Mouse (Mus musculus): Measurements from ENCODE around the gene Immt. TPM values are rescaled to one million over a fixed set of nuclear protein-coding genes. Genes with fewer than 3 reads are reported as not detected.
"Not testable (repeated sequence)": the region's sequence is repeated elsewhere in the genome, so short reads cannot be mapped to it uniquely, and the experiment has no call there.

Immt gene
- polyA plus RNA-seq, 1 experiment from 2014 or later = 165 TPM

DNA sequence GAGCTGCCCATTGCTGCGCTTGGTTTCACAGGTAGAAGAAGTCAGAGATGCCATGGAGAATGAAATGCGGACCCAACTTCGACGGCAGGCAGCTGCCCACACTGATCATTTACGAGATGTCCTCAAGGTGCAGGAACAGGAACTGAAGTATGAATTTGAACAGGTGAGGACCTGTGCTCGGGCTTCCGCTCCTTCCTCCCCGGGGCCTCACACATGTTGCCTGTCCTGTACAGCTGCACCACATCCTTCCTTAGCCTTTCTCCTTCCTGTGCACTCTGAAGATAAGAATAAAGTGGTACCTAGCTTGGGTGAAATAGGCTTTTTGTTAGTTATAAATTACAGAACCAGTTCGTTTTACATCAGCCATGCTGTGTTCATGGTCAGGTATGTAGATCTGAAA, 40.3 kb downstream of the Immt start:
- H3K9ac ChIP-seq = no peak overlapping the region
- ATAC-seq (ENCODE audit: low FRiP score) = no peak
- WGBS = 97% methylated on average over 9 of the region's 9 CpGs

GRCm38 (mm10) chr6:71877965-71878760, 47.0 kb downstream of the Immt start:
- no peaks in the 10 kb centered on the region for H3K27me3 ChIP-seq
- no peak overlapping the region for H3K27ac ChIP-seq
- no peaks in the 10 kb centered on the region for H3K9me3 ChIP-seq
- H3K4me3 ChIP-seq = no peak overlapping the region
- no peak overlapping the region for H3K4me2 ChIP-seq
- H3K36me3 ChIP-seq = peaks cover 90% of the 10 kb centered on the region
- no peak for ATAC-seq (ENCODE audit: low FRiP score)
- no peak overlapping the region for H3K9ac ChIP-seq
- no peaks in the 10 kb centered on the region for H3K4me1 ChIP-seq (replicated peaks)
- WGBS = 94% methylated on average over 3 of the region's 3 CpGs

More for the DNA sequence above, 40.3 kb downstream of the Immt start:
- no peaks in the 10 kb centered on the region for H3K4me1 ChIP-seq (replicated peaks)
- H3K27me3 ChIP-seq = no peaks in the 10 kb centered on the region
- H3K27ac ChIP-seq = no peak overlapping the region
- H3K9me3 ChIP-seq = no peaks in the 10 kb centered on the region
- no peak overlapping the region for H3K4me3 ChIP-seq
- no peak overlapping the region for H3K4me2 ChIP-seq
- H3K36me3 ChIP-seq = peaks cover 88% of the 10 kb centered on the region

GRCm38 (mm10) chr6:71893263-71893662, 62.1 kb downstream of the Immt start:
- Histone ChIP-seq H3K4me2 (no peak overlapping the region), H3K4me3 (no peak overlapping the region), H3K27ac (no peak overlapping the region), H3K9me3 (no peaks in the 10 kb centered on the region), H3K9ac (no peak overlapping the region), H3K27me3 (no peaks in the 10 kb centered on the region), H3K4me1 (replicated peaks) (no peaks in the 10 kb centered on the region), H3K36me3 (peaks cover 95% of the 10 kb centered on the region)
- ATAC-seq (ENCODE audit: low FRiP score) = no peak
- WGBS = 93% methylated on average over 4 of the region's 4 CpGs

DNA sequence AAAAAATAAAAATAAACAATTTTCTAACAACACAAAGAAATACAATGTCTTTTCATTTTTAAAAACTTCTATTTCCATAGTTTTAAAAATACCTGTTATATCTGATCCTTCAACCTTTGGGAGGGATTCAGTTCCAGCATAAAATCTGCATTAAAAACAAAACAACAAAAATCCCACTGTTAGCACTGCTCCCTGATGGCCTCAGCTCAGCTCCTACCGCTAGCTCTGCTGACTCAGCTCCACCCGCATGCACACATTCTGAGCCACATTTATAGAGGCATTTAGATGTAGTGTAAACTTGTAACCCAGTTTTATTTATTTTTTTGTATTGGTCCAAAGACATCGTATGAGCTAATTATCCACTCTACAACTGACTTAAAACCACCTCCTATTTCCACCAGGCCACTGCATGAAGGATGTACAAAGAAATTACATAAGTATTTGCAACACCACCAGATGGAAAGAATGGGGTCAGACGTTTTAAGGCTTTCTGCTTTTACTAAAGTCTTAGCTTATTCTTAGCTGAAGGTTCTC, 76.6 kb downstream of the Immt start:
- H3K27ac ChIP-seq = no peak overlapping the region

DNA sequence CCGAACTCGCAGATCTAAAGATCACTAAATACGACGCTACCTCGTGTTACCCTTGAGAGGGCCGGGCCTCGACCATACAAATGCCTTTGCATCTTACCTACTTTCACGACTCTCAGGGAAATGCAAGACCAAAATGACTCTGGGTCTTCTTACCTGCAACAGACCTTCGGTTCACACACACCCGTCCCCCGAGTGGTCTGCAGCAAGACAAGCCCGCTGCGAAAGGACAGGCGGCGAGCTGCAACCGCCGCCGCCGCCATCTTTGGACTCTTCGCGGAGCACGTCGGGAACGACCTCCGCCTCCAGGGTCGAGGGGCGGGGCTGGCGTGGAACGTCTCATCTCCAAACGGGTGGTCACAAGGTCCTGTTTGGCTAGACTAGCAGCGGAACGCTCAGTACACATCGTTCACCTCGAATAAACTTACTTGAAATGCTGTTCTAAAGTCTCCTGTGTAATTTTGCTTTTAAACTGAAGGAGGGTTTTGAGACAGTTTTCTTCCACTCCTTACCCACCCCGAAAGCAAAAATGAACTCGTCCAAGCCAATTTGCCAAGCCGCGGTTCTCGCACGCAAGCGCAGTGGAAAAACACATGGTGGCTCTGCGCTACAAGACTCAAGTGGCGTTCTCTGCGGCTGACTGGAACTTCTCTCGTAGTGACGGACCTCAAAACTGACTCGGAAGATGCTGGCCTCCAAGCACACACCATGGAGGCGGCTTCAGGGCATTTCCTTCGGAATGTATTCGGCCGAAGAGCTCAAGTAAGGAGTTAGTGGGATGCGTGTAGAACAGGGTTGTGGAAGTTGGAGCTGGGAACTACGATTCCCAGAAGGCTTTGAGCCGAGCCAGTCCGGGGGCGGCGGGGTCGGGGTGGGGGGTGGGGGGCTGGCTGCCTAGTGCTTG, 77.6 kb downstream of the Immt start, which contains the start of the genes Ptcd3 and Polr1a:
TSS of gene Ptcd3 (minus strand) at position 270 of the 901 bp plus-strand sequence.
TSS of gene Polr1a (plus strand) at position 573 of the 901 bp plus-strand sequence.
- H3K27ac ChIP-seq = peak within 1 kb of the TSS; percentile 52; the same call in 1 of the 2 replicates
- WGBS = under 1% methylated on average over 58 of the region's 58 CpGs

More for the DNA sequence above, 76.6 kb downstream of the Immt start:
- Histone ChIP-seq H3K4me3 (peak overlapping the region; percentile 83), H3K27me3 (no peaks in the 10 kb centered on the region), H3K36me3 (peaks cover 26% of the 10 kb centered on the region), H3K4me2 (peak overlapping the region; percentile 87), H3K4me1 (replicated peaks) (peaks cover 26% of the 10 kb centered on the region), H3K9ac (peak overlapping the region; percentile 80), H3K9me3 (no peaks in the 10 kb centered on the region)
- no peak for ATAC-seq (ENCODE audit: low FRiP score)
- WGBS = 9% methylated on average over 4 of the region's 4 CpGs

GRCm38 (mm10) chr6:71909384-71909783, 78.3 kb downstream of the Immt start:
- Histone ChIP-seq H3K9ac (peak overlapping the region; percentile 80; the same call in 1 of the 2 replicates), H3K4me1 (replicated peaks) (peaks cover 26% of the 10 kb centered on the region), H3K36me3 (peaks cover 27% of the 10 kb centered on the region), H3K27me3 (no peaks in the 10 kb centered on the region), H3K4me3 (peak overlapping the region; percentile 83), H3K9me3 (no peaks in the 10 kb centered on the region), H3K4me2 (peak overlapping the region; percentile 87), H3K27ac (peak overlapping the region; percentile 52; the same call in 1 of the 2 replicates)
- 26% methylated on average over 10 of the region's 10 CpGs for WGBS
- peak; percentile 33; the same call in 1 of the 2 replicates for ATAC-seq (ENCODE audit: low FRiP score)

More for the DNA sequence above, 77.6 kb downstream of the Immt start, which contains the start of the genes Ptcd3 and Polr1a:
- H3K27me3 ChIP-seq = no peaks in the 10 kb centered on the region
- H3K9me3 ChIP-seq = no peaks in the 10 kb centered on the region
- H3K4me1 ChIP-seq (replicated peaks) = peaks cover 26% of the 10 kb centered on the region
- peak; percentile 95 for ATAC-seq (ENCODE audit: low FRiP score)
- peaks cover 28% of the 10 kb centered on the region for H3K36me3 ChIP-seq
- peak within 1 kb of the TSS; percentile 87 for H3K4me2 ChIP-seq
- H3K9ac ChIP-seq = peak within 1 kb of the TSS; percentile 80
- peak within 1 kb of the TSS; percentile 83 for H3K4me3 ChIP-seq

- H3K4me3 ChIP-seq = peak overlapping the region; percentile 83
- ATAC-seq (ENCODE audit: low FRiP score) = no peak
- H3K4me1 ChIP-seq (replicated peaks) = peaks cover 26% of the 10 kb centered on the region
- H3K9me3 ChIP-seq = no peaks in the 10 kb centered on the region
- H3K27me3 ChIP-seq = no peaks in the 10 kb centered on the region
- H3K9ac ChIP-seq = no peak overlapping the region
- WGBS = 83% methylated on average over 6 of the region's 6 CpGs
- peak overlapping the region; percentile 87 for H3K4me2 ChIP-seq
- no peak overlapping the region for H3K27ac ChIP-seq
- peaks cover 25% of the 10 kb centered on the region for H3K36me3 ChIP-seq
These were observed 78.7 kb downstream of the Immt start for GRCm38 (mm10) chr6:71909840-71910239.

DNA sequence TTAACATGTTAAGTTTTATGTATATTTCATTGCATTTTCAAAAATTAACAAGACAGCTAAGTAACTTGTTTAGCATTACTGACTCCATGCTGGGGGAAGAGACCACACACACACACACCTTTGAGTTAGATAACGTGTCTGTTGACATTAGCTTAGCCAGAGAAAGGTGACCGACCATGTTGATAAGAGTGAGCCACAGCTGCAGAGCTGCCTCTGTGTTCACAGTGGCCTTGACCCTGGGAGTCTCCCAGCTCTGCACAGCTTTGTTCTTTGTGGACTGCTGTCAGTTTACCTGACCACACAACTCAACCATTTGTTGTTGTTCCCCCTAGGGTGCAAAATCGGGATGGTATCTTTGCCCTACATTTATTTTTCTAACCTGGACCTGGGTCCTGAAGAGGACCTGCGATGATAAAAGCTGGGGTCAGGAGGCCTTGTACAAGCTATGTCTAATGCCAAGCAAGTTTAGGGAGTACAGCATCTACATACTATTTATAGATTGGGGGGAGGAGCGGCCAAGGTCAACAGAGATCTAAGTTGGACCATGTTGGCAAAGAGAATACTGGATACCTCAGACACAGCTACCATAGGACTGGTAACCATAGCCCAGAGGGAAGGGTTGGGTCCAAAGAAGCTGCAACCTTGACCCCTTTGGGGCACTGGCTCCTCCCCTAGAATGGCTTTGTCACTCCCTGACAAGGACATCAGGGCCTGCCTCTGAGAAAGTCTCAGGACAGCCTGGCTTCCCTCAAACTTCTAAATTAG, 80.7 kb downstream of the Immt start:
- 86% methylated on average over 5 of the region's 5 CpGs for WGBS
- no peak overlapping the region for H3K4me3 ChIP-seq
- peaks cover 32% of the 10 kb centered on the region for H3K36me3 ChIP-seq
- H3K9ac ChIP-seq = no peak overlapping the region
- H3K4me2 ChIP-seq = no peak overlapping the region
- H3K27me3 ChIP-seq = no peaks in the 10 kb centered on the region
- H3K4me1 ChIP-seq (replicated peaks) = peaks cover 23% of the 10 kb centered on the region
- H3K9me3 ChIP-seq = no peaks in the 10 kb centered on the region
- H3K27ac ChIP-seq = no peak overlapping the region
- ATAC-seq (ENCODE audit: low FRiP score) = no peak

GRCm38 (mm10) chr6:71920752-71921151, 89.6 kb downstream of the Immt start:
- Histone ChIP-seq H3K27me3 (no peaks in the 10 kb centered on the region), H3K4me2 (no peak overlapping the region), H3K4me1 (replicated peaks) (no peaks in the 10 kb centered on the region), H3K9ac (no peak overlapping the region), H3K36me3 (peaks cover 89% of the 10 kb centered on the region), H3K9me3 (no peaks in the 10 kb centered on the region), H3K27ac (no peak overlapping the region), H3K4me3 (no peak overlapping the region)
- WGBS = 94% methylated on average over 7 of the region's 7 CpGs
- no peak for ATAC-seq (ENCODE audit: low FRiP score)

- WGBS = 90% methylated on average over 5 of the region's 5 CpGs
- H3K27ac ChIP-seq; H3K4me1 ChIP-seq (replicated peaks); H3K9me3 ChIP-seq; H3K9ac ChIP-seq; H3K4me3 ChIP-seq; H3K27me3 ChIP-seq; ATAC-seq (ENCODE audit: low FRiP score); H3K4me2 ChIP-seq: not testable (repeated sequence)
- peaks cover 74% of the 10 kb centered on the region for H3K36me3 ChIP-seq
These were observed 94.1 kb downstream of the Immt start for GRCm38 (mm10) chr6:71925233-71925632.

All from hindbrain, embryonic 13.5 days (tissue).